Mouse (Mus musculus) large intestine, adult 2 months (tissue): ENCODE measurements around the gene Stoml2. TPM values are rescaled to one million over a fixed set of nuclear protein-coding genes. Genes with fewer than 3 reads are reported as not detected.

Experiments used
- DNase-seq: peaks from one replicate; pipeline ENCODE4 v3.0.0-alpha.2; 2012; ENCODE audit warnings: low read depth, low spot score
- WGBS: fragments of 180-500 bp; shearing (Covaris S2); methylation state at CpG from one replicate; pipeline ENCODE4 v1.1.7; 2018; 5-methylcytosine and 5-hydroxymethylcytosine counted together
- polyA plus RNA-seq: library from polyadenylated mRNA; depleted of rRNA; stranded (reverse); fragments of >200 nt; gene quantifications from 2 replicates; pipeline ENCODE4 v1.2.3, GENCODE M21; 2012

The Stoml2 gene
- polyA plus RNA-seq, 1 experiment = 92.5 TPM

DNA sequence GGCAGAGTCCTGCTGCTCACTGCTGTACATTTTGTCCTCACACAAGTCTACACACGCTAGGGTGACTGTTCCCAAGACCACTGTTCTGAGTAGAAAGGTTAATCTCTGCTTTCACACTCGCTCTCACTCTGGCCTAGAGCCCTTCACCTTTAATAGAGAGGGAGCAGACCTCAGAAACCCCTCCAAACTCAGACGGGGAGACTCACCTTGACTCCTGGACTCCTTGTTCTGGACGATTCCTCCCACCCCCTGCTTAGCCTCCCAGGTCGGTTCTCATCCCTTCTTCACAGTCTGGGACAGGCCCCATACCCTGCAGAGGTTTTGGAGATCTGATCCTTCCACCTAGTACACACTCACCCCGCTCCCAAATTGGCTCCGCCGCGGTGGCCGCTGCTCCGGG lies 8.1 kb upstream of the Stoml2 start:
- 7% methylated on average over 11 of the region's 11 CpGs for WGBS
- no peak for DNase-seq

DNA sequence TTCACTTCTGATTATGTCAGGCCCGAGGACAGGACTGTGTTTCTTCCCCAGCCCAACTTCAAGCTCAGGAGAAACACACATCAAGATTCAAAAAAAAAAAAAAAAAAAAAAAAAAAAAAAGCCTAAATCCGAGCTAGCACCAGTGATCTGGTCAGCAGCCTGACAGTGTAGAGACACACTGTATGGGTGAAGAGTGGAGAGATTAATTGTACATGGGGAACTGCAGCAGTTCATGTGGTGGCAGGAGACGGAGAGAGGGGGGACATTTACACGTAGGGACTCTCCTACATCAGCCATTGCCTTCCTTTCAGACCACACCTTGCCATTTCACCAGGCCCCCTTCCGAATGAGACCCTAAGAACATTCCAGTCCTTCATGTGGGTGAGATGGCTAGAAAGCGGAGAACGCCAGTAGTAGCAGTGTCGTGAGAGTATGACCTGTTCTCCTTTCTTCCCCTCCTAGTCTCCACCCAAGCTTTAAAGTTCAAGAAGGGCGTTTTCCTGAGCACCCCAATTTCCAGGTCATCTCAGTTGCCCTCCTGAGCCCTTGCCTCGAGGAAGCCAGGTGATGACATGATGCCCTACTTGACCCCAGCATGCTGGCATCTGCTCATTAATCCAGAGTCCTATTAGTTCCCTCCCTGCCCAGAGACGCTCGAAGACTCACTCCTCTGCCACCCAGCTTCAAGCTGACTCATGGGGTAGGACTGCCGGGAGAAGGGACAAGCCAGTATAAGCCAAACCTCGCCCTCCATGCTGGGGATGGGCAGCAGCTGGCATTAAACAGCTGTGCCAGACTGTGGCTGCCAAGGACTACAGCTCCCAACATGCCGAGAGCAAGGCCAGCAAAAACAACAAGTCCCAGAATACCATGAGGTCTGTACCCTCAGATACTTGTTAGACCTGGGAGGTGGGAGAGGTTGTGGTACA lies 7.3 kb upstream of the Stoml2 start:
- no peak for DNase-seq
- 40% methylated on average over 15 of the region's 15 CpGs for WGBS

DNA sequence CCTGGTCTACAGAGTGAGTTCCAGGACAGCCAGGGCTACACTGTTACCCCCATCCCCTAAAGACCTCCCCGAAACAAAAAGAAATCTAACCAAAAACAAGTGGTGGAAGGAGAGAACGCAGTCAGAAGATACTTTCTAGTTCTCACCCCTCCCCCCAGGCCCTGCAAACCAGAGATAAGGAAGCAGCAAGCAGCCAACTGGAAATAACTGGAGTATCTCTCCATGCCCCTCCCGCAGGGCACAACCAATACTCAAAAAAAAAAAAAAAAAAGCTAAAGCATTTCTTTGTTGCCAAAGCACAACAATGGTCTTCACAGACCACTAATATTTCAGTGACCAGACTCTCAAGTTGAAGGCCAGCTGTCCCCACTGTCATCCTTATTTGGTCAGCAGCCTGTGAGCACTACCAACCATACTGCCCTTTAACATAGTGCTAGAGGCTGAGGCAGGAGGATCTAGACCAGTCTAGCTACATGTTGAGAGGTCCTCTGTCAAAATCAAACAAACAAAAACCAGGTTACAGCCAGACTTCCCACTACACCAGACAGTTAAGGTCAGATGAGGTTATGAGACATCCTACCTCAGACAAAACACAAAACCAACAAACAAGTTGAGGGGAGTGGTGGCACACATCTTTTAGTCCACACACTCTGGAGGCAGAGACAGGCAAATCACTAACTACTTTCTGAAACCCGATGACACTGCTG lies 6.5 kb upstream of the Stoml2 start:
- 61% methylated on average over 4 of the region's 4 CpGs for WGBS

DNA sequence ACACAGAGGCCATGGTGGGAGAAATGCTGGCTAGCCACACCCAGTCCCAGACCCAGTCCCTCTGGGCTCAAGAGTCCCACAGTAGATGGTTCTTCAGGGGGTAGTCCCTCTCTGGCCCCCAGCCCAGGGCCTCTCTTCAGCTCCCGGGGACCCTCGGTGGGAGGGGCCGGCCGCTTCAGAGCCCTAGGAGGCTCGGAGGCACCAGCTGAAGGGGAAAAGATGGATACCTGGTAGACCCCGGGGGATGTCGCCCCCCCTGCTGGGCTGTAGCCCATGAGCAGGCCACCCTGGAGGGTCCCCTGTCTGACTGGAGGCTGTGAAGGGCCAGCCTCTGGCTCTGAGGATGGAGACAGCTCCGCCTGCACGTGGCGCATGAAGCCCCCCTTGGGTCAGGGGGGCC lies 4.8 kb upstream of the Stoml2 start:
- DNase-seq = no peak
- 93% methylated on average over 10 of the region's 10 CpGs for WGBS

More for the DNA sequence above, 6.5 kb upstream of the Stoml2 start:
- DNase-seq = no peak

DNA sequence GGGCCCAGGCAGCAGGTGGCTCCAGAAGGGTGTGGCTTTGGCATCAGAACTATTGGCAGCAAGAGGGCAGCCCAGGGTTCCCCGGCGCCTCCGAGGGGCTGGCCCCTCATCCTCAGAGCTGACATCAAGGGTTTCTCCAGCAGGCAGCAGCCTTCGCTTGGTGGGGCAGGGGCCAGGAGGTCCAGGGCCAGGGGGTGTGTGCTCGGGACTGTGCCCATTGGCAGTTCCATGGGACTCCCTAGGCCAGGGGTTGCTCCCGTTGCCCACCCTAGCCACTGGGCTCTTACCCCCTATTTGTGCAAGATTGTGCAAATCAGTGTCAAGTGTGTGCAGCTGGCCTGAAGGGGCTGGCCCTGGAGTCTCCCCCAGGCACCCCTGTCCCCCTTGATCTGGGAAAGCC lies 4.3 kb upstream of the Stoml2 start:
- no peak for DNase-seq
- 62% methylated on average over 6 of the region's 6 CpGs for WGBS

DNA sequence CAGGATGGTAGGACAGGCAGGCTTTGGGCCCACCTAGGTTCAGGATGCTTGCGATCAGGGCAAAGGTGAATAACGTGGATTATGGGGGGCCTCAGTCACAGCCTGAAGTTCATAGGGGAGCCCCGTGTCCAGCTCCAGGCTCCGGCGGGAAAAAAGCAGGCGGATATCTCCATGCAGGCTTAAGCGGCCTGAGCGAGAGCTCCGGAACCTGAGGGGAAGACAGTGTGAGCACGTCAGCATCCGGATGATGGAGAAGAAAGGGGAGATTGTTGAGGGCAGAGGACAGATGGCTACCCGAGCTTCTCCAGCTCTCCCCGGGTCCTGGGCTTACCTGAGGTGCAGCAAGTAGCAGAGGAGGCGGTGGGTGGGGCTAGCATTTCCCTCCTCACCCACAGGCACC lies 2.0 kb upstream of the Stoml2 start:
- DNase-seq = no peak
- WGBS = 85% methylated on average over 14 of the region's 14 CpGs

DNA sequence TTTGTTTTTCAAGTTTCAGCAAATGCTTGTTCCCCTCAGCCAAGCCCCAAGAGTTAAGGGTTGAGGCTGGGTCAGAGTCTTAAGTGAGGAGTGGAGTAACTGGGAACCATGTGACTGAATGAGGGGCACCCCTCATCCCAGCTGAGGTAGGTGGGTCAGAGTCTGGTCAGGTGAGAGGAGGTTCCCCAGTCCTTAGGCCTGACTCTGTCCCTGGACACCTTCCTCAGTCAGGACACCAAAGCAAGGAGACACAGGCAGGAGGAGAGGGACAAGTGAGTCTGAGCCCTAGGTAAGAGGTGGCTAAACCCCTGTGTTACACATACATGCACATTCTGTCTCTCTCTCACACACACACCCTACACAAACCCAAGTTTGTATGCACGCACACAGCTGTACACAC lies 991 bp upstream of the Stoml2 start:
- 95% methylated on average over 1 of the region's 1 CpGs for WGBS
- no peak for DNase-seq

DNA sequence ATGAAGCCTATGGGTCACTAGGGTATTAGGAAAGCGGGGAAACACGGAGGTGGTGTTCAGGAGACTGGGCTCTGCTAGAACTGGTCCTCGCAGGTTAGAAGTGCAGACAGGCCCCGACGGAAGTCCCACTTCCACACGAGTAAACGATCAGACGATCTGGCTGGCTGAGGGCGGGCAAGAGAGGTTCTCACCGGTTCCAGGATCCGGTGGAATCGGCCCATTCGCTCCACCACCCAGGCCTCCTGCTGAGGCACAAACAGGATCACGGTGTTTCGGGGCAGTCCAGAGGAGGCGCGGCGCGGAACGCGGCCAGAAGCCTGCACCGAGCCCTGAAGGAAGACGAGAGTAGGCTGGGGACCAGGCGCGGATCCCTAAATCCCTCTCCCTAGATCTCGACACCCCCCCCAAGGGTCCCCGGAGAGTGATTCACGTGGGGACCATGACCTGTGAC lies 705 bp downstream of the Stoml2 start:
- no peak for DNase-seq
- WGBS = 1% methylated on average over 28 of the region's 28 CpGs

DNA sequence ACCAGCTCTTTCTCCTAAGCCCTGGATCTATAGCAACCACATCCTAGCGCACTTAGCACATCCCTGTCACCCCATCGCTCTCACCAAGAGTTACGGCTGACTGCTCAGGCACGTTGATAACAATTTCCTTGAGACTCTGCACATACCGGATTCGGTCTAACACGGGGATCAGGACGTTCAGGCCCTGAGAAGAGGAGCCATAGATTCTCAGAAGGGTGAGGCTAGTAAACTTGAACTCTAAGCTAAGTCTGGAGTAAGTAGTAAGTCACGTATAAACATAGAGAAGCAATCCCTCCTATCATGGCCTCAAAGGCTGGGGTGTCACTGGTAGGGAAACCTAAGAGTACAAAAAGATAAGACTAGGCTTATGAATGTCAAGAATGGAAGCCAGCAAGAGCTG lies 1.2 kb downstream of the Stoml2 start:
- no peak for DNase-seq
- WGBS = 64% methylated on average over 9 of the region's 9 CpGs

DNA sequence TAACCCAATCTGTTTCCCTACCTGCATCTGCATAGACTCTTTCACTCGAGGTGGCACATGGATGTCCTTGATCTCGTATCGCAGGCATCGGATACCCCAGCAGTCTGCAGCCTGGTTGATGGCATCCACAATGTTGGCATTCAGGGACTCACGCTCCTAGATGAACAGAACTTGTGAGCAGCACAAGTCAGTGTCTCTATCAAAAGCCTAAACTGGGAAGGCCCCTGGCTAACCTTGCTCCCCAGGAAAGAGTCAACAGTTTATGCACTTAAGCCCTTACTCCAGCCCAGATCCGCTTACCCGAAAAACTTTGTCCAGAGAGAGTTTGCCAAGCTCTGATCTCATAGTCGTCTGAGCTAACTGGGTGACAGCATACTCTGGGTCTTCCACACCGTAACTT lies 1.8 kb downstream of the Stoml2 start:
- DNase-seq = no peak
- WGBS = 89% methylated on average over 9 of the region's 9 CpGs

DNA sequence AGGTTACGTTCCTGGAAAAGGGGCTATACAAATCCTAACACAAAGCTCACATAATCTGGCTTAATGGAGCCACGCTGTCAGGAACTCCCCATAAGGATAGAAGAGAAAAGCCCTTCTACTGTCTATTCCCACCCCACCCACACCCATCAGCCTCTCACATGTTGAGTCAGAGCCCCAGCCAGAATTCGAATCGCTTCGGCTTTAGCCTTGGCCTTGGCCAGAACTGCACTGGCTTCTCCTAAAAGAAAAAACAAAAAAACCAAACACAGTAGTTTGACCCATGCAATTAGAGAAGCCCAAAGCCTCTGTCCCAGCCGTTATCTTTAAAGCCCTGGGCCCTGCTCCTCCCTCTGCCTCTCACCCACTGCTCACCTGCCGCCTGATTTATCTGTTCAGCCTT lies 2.4 kb downstream of the Stoml2 start:
- WGBS = 91% methylated on average over 7 of the region's 7 CpGs
- no peak for DNase-seq

DNA sequence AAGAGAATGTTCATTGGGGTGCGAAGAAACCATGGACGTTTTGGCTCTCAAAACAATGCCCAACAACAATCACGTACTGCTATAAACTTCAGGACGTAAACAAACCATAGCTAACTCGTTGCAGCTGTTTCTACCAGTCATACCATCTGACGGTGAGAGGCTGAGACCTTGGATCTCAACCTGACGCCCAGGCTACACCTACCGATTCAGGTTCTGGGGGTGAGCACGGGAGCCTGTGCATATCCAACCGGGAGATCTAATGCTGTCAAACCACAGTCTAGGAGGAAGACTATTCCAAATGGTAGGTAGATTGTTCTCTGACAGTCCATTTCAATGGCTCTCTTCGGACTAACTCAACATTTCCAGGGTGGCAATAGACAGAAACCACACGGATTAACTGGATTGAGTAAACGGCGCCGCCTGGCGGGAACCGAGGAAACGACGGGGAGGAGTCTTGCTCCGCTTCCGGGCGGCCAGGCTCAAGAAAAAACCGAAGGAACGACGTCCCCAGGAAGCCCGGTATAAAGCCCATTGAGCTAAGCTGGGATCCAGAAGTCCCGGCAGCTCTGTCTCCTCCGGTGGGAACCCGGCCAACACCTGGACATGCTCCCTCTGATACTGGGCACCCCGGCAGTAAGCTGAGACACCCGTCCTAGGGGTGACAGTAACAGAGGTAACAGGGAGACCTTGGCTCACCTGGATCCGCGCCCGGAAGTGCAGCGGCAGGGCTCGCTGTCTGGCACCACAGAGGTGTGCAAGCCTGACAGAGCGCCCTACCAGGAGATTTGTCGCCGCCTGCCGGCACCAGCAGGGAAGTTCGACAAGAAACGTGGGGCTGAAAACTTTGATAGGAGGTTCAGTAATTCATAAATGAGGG lies 6.2 kb downstream of the Stoml2 start, which contains the start of gene Pigo:
Pigo (minus strand) TSS at position 736 of the 877 bp plus-strand sequence.
- DNase-seq = peak; percentile 86
- WGBS = 3% methylated on average over 42 of the region's 42 CpGs

DNA sequence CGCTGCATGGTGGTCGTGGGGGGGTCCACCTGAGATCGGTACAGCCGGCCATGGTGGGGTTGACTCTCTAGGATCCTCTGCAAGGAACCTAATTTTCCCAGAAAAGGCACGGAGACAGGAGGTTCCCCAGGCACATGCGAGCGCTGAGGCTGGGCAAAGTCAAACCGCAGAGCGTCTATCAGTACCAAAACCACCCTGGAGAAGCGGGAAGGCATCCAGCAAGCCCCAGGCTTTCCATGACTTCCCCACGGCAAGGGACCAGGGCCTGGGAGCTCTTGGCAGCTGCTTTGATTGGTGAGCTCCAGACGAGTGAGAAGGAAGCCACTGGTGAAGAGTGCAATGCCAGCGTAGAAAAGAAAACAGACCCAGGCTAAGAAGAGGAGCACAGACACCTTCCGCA lies 6.8 kb downstream of the Stoml2 start:
- DNase-seq = no peak
- WGBS = 71% methylated on average over 14 of the region's 14 CpGs

DNA sequence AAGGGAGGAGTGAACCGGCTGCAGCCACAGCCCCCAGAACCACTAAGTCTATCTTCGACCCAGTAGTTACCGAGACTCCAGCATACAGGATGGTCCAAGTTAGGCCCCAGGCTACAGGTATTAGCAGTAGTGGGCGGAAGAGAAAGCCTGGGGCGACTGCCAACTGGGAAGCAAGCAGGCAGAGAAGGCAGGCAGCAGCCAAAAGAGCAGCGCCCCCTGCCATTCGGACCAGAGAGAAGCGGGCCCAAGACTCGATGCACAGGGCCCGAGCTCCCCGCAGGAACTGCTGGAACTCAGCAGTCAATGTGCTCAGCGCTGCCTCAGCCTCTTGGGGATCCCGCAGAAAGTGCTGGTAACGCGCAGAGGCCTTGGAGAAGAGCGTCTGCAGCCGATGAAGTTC lies 10.2 kb downstream of the Stoml2 start:
- WGBS = 85% methylated on average over 17 of the region's 17 CpGs
- no peak for DNase-seq

DNA sequence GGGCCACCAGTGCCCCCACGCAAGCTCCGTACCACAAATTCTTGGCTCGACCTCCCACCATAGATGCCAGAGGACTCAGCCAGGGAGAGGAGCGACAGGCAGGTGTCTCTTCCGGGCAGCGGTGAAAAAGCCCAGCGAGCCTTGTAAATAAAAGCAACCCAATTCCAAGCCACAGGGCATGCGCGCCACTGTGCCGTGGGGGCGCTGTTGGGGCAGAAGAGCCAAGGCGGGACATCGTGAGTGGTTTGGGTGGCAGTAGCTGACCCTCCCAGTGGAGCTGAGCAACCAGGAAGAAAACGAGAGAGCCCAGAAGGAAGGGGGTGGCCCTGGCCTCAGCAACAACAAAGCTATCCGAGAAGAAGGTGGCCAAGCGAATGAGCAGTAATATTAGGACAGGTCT lies 10.6 kb downstream of the Stoml2 start:
- DNase-seq = no peak
- WGBS = 91% methylated on average over 16 of the region's 16 CpGs

DNA sequence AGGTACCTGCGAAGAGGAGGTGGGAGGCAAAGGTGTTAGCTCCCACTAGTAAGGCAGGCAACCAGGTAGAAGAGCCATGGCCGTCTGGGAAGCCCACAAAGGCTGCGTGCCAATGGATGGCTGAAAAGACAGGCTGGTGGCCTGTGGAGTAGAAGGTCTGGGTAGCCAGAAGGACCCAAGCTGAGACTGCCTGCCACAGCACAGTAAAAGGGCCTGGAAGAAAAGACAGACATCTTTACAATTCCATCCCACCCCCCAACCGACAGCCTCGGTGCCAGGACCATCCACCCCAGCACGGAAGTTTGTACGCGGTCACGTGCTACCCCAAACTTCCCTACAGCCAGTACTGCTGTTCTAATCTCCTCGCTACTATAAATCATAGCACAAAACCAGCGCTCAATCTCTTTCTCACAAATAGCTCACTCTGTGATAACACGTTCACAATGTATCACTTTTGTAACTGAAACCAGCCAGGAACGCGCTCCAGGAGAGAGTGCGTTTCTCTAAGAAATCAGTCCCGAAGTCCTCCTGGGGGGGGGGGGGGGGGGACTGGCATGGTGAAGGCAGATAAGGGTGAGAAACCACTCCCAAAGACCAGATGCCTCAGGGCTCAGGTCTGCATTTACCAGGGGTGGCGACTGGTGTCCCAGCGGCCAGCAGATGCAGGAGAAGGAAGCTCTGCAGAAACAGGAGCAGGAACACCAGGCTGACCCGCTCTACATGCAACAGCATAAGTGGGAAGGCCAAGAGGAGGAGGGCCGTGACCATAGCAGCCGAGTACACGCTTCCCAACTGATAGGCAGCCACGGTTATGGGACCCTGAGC lies 11.7 kb downstream of the Stoml2 start:
- WGBS = 97% methylated on average over 23 of the region's 23 CpGs
- no peak for DNase-seq

DNA sequence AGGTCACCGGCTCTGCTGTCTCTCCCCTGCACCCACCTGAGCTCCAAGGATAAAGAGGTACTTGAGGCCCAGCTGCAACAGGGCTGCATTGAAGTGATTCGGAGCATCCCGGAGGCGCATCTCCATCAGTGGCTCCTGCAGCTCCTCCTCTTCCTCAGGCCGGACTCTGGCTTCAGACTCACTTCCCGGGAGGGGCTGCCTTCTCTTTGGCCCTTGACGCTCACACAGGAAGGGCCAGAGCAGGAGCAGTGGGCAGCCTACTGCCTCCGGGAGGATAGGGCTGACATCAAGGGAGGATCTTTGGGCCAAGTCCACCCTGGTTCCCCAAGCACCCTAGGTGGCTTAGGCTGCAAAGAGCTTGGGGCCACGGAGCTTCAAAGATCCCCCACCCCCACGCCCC lies 12.3 kb downstream of the Stoml2 start:
- no peak for DNase-seq
- 91% methylated on average over 10 of the region's 10 CpGs for WGBS

DNA sequence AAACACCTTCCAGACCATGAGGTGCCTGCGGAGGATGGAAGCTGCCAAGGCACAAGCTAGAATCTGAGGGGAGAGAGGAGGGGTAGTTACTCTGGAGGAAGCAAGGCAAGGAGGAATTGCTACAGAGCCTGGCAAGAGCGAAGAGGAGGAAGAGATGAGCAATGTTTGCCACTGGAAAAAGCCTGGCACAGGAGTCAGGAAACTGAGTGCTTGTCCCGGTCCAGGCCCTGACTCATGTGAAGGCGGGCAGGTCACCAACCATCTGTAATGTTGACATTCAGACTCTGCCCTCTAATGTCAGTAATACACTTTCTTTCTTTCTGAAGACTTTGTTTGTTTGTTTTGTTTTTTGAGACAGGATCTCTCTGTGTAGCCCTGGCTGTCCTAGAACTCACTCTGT lies 13.4 kb downstream of the Stoml2 start:
- WGBS = 81% methylated on average over 4 of the region's 4 CpGs
- no peak for DNase-seq

DNA sequence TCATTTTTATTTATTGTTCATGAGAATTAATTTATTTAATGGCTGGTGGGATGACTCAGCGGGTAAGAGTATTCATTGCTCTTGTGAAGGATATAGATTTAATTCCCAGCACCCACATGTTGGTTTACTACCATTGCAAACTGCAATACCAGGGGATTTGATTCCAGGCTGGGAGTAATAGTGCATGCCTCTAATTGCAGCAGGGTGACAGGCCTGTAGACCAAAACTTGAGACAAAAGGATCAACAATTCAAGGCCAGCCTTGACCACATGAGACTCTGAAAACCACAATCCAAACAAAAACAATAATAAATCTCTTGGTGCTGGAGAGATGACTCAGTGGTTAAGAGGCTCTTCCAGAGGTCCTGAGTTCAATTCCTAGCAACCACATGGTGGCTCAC lies 19.4 kb downstream of the Stoml2 start:
- 83% methylated on average over 1 of the region's 1 CpGs for WGBS
- no peak for DNase-seq
